Mouse (Mus musculus): ENCODE data around the gene Asphd2. TPM values are rescaled to one million over a fixed set of nuclear protein-coding genes. Genes with fewer than 3 reads are reported as not detected.

Asphd2 gene
- polyA plus RNA-seq, 1 experiment from 2014 or later = 10.1 TPM

DNA sequence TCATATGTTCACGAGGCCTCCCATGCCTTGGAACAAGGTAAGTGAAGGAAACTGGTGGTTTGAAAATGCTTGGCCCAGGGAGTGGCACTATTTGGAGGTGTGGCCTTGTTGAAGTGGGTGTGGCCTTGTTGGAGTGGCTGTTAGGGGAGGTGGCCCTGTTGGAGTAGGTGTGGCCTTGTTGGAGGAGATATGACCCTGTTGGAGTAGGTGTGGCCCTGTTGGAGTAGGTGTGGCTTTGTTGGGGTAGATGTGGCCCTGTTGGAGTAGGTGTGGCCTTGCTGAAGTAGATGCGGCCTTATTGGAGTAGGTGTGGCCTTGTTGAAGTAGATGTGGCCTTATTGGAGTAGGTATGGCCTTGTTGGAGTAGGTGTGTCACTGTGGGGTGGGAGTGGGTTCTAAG, 8.7 kb downstream of the Asphd2 start:
- Histone ChIP-seq H3K9me3 (no peaks in the 10 kb centered on the region), H3K4me1 (replicated peaks) (no peaks in the 10 kb centered on the region; the same call in 1 of the 2 replicates), H3K9ac (no peak overlapping the region), H3K27ac (no peak overlapping the region), H3K4me3 (replicated peaks) (no peak overlapping the region), H3K4me2 (replicated peaks) (no peak overlapping the region), H3K27me3 (replicated peaks) (0 out of 2 replicates have a peak, but pooled peaks cover under 1% of the 10 kb centered on the region), H3K36me3 (no peaks in the 10 kb centered on the region)
- 71% methylated on average over 2 of the region's 2 CpGs for WGBS
- peak; percentile 69 for ATAC-seq

DNA sequence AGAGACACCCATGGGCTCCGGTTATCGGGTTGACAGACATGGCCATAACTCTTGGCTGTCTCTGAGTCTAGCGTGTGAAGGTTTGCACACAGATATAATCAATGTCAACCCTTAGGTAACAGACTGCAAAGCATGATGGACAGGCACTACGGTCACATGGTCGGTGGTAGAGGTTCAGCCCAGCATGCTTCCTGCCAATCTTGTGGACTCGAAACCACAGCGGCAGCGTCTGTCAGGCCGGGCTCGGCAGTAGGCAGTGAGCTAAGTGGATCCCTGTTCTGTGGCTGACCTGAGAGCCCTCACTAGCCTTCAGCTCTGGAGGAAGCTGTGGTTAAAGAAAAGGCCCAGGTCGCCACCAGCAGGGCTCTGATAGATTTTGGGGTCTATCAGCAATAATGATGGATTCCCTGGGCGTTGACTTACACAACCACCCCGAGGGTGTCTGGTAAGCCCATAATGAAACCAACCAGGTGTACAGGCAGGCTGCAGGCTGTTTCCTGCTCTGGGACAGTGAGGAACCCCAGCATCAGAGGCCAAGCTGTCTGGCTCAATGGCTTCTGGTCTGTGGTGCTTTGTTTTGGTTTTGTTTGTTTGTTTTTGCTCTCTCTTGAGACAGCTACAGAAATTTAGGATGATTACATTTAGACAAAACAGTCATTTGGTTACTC, 9.7 kb downstream of the Asphd2 start:
- H3K4me3 ChIP-seq (replicated peaks) = no peak overlapping the region
- no peaks in the 10 kb centered on the region for H3K27me3 ChIP-seq (replicated peaks)
- no peaks in the 10 kb centered on the region for H3K36me3 ChIP-seq
- no peak overlapping the region for H3K27ac ChIP-seq
- 88% methylated on average over 13 of the region's 13 CpGs for WGBS
- H3K9me3 ChIP-seq = no peaks in the 10 kb centered on the region
- H3K4me1 ChIP-seq (replicated peaks) = no peaks in the 10 kb centered on the region; the same call in 1 of the 2 replicates
- ATAC-seq = no peak
- H3K4me2 ChIP-seq (replicated peaks) = no peak overlapping the region
- H3K9ac ChIP-seq = no peak overlapping the region

DNA sequence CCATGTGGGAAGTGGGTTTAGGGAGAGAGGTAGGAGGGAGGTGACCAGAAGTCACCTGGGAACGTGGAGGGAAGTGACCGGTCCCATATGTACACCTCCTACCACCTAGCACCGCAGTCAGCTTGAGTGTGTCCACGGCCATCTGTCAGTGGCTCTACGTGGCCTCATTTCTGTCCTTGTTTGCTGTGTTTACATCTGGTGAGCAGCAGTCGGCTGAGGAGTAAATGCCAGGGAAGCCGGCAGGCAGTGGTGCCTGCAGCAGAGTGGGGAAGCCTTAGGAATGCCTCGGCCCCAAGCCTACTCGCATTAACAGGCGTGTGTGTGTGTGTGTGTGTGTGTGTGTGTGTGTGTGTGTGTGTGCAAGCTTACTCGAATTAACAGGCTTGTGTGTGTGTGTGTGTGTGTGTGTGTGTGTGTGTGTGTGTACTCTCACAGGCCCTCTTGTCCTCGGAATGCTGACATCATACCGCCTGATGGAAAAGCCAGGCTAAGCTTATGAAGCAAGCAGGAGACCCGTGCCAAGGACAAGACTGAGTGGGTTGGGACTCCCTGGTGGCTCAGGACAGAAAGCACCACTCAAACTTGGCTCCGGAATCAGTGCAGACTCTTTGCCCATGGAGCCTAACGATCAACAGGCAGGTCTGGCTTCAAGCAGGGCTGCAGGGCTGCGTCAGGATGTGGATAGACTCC, 11.9 kb downstream of the Asphd2 start:
- 38% methylated on average over 17 of the region's 17 CpGs for WGBS
- 0 out of 2 replicates have a peak, but pooled peaks cover 5% of the 10 kb centered on the region for H3K36me3 ChIP-seq
- H3K9ac ChIP-seq = no peak overlapping the region
- H3K27ac ChIP-seq = 0 out of 2 replicates have a peak overlapping the region, but pooled peaks have one; percentile 27
- no peaks in the 10 kb centered on the region for H3K27me3 ChIP-seq (replicated peaks)
- 0 out of 2 replicates have a peak, but pooled peaks have one; percentile 33 for ATAC-seq
- H3K4me2 ChIP-seq (replicated peaks) = no peak overlapping the region
- no peak overlapping the region for H3K4me3 ChIP-seq (replicated peaks)
- H3K4me1 ChIP-seq (replicated peaks) = no peaks in the 10 kb centered on the region; the same call in 1 of the 2 replicates
- no peaks in the 10 kb centered on the region for H3K9me3 ChIP-seq

DNA sequence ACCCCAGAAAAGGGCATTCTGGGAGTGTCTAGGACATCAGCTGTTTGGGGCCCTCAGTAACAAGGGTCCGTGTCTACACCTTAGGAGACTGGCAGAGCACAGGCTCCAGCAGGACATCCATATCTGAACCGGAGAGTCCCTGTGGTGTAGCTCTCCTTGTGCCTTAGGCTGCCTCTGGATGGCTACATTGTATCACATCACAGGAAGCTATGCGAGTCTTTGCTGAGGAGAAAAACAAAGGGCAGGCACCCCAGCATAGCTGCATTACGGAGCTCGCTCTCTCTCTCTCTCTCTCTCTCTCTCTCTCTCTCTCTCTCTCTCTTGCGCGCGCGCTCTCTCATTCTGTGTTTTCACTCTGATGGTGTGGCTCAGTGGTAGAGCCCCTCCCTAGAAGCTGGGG, 12.6 kb downstream of the Asphd2 start:
- 56% methylated on average over 9 of the region's 9 CpGs for WGBS
- H3K4me1 ChIP-seq (replicated peaks) = no peaks in the 10 kb centered on the region; the same call in 1 of the 2 replicates
- no peaks in the 10 kb centered on the region for H3K27me3 ChIP-seq (replicated peaks)
- H3K27ac ChIP-seq = no peak overlapping the region
- H3K4me2 ChIP-seq (replicated peaks) = no peak overlapping the region
- H3K36me3 ChIP-seq = 0 out of 2 replicates have a peak, but pooled peaks cover 5% of the 10 kb centered on the region
- no peaks in the 10 kb centered on the region for H3K9me3 ChIP-seq
- no peak for ATAC-seq
- no peak overlapping the region for H3K9ac ChIP-seq
- H3K4me3 ChIP-seq (replicated peaks) = no peak overlapping the region

DNA sequence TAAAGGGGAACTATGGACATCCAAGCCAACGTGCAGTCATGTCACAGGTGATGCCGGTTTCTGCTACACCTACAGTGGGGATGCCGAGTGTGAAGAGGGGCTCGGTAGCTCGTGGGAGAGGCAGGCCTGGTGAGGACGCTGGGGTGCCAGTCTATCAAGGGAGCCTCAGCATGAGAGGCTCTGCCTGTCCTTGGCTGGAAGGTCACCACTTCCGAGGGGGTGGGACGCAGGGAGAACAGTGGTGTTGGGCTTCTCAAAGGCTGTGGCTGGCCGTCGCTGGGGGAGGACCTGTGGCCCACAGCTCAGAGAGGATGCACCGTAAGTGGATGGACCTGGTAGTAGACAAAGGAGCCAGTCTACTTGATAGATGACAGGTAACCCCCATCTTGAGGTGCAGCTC, 13.5 kb downstream of the Asphd2 start:
- Histone ChIP-seq H3K9ac (no peak overlapping the region), H3K36me3 (0 out of 2 replicates have a peak, but pooled peaks cover 5% of the 10 kb centered on the region), H3K4me3 (replicated peaks) (no peak overlapping the region), H3K27me3 (replicated peaks) (no peaks in the 10 kb centered on the region), H3K27ac (no peak overlapping the region), H3K9me3 (no peaks in the 10 kb centered on the region), H3K4me2 (replicated peaks) (no peak overlapping the region), H3K4me1 (replicated peaks) (no peaks in the 10 kb centered on the region; the same call in 1 of the 2 replicates)
- ATAC-seq = no peak
- WGBS = 82% methylated on average over 11 of the region's 11 CpGs

DNA sequence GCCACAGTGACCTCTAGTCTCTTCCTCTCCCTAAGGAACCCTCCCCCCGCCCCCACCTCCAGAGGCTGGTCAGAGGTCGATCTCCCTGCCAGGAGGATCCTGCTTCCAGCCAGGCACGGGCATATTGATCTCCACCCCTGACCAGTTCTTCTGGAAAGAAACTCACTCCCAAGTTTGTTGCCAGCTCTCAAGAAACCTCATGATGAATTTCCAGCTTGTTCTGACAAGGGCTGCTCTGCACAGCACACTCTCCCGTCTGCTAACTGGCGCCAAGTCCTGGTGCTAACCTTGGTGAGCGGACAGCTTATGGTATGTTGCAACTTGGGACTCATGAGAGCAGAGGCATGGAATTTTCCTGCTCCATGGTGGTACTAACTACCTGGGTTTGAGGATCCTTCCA, 15.9 kb downstream of the Asphd2 start:
- Histone ChIP-seq H3K36me3 (peaks cover 15% of the 10 kb centered on the region; the same call in 1 of the 2 replicates), H3K4me2 (replicated peaks) (no peak overlapping the region), H3K4me3 (replicated peaks) (no peak overlapping the region), H3K9ac (no peak overlapping the region), H3K4me1 (replicated peaks) (no peaks in the 10 kb centered on the region; the same call in 1 of the 2 replicates), H3K27me3 (replicated peaks) (no peaks in the 10 kb centered on the region), H3K9me3 (no peaks in the 10 kb centered on the region), H3K27ac (no peak overlapping the region)
- no peak for ATAC-seq
- WGBS = 73% methylated on average over 6 of the region's 6 CpGs

DNA sequence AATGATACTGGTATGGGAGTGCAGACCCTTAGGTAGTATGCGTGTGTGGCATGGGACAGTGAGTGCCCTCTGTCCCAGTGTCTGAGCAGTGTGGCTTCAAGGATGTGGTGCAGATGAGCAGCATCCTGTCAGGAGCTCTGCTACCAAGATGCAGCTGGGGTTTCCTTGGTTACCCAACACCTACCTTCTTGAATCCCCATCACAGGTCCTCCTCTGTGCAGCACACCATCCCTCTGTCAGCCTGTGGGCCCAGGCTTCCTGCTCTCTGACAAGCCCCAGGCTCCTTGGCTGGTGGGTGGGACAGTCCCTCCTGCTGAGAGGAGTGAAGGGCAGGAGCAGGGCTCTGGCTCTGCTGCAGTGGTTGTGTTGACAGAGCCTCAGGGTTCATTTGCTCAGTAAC, 17.3 kb downstream of the Asphd2 start:
- Histone ChIP-seq H3K9me3 (no peaks in the 10 kb centered on the region), H3K27ac (no peak overlapping the region), H3K27me3 (replicated peaks) (no peaks in the 10 kb centered on the region), H3K36me3 (peaks cover 15% of the 10 kb centered on the region; the same call in 1 of the 2 replicates), H3K9ac (no peak overlapping the region), H3K4me2 (replicated peaks) (no peak overlapping the region), H3K4me3 (replicated peaks) (no peak overlapping the region), H3K4me1 (replicated peaks) (no peaks in the 10 kb centered on the region)
- ATAC-seq = no peak
- 96% methylated on average over 1 of the region's 1 CpGs for WGBS

DNA sequence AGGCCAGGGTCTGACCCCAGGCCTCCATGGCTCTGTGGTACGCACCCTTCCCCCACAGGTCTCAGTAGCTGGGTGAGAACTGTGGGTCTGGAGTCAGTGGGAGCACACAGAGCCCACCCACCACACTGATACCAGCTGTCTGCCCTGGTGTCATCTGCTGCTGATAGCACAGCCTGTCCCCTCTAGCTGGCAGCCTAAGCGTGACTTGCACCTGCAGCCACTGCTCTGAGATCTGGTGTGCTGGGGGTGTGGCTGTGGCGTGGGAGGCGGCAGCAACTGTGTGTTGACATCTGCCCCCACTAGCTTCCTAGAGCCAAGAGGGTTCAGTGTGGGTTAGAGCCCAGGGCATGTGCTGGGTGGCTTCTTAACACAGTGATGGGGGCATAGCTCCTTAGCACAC, 18.6 kb downstream of the Asphd2 start:
- H3K9ac ChIP-seq = no peak overlapping the region
- H3K27ac ChIP-seq = no peak overlapping the region
- H3K4me3 ChIP-seq (replicated peaks) = no peak overlapping the region
- 94% methylated on average over 4 of the region's 4 CpGs for WGBS
- ATAC-seq = no peak
- no peaks in the 10 kb centered on the region for H3K4me1 ChIP-seq (replicated peaks)
- H3K4me2 ChIP-seq (replicated peaks) = no peak overlapping the region
- H3K27me3 ChIP-seq (replicated peaks) = no peaks in the 10 kb centered on the region
- peaks cover 22% of the 10 kb centered on the region; the same call in 1 of the 2 replicates for H3K36me3 ChIP-seq
- no peaks in the 10 kb centered on the region for H3K9me3 ChIP-seq

DNA sequence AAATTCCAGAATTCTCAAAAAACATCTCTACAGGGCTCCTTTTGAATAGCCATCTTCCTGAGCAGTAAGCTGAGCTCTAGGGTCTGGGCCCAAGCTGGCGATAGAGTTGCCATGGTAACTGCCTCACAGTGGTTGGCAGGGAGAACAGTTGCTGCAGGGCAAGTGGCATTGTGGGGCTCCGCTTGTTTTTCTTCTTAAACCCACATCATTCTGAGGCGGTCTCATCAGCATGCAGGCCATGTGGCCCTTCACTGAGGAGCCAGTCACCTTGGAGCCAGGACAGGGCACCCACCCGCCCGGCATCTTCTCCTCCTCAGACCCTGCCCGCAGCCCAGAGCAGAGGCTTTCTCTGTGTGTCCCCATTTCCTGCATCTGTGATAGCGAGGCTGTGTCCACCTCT, 22.7 kb downstream of the Asphd2 start:
- Histone ChIP-seq H3K4me1 (replicated peaks) (no peaks in the 10 kb centered on the region), H3K36me3 (peaks cover 35% of the 10 kb centered on the region), H3K4me3 (replicated peaks) (no peak overlapping the region), H3K4me2 (replicated peaks) (no peak overlapping the region), H3K27me3 (replicated peaks) (no peaks in the 10 kb centered on the region), H3K9ac (no peak overlapping the region), H3K27ac (no peak overlapping the region), H3K9me3 (no peaks in the 10 kb centered on the region)
- ATAC-seq = no peak
- WGBS = 76% methylated on average over 7 of the region's 7 CpGs

DNA sequence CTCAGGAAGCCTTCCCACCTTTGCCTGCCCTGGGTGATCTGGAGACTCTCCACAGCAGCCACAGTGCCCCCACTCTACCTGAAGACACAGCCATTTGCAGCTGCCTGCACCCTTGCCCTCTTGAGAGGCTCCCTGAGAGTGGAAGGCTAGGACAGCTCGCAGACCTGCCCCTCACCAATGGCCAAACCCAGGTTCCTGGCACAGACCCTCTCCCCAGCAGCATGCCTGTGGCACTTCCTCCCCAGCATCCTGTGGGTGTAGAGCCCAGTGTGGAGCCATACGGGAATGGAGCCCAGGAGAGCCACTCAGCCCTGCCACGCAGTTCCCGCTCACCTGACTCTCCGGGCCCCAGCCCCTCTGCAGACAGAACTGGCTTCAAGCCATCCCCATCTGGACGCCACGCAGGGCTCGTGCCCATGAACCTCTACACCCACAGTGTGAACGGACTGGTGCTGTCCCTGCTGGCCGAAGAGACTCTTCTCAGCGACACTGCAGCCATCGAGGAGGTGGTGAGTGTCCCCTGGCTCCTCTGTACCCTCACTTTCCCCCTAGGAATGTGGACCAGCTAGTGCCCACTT, 24.3 kb downstream of the Asphd2 start:
- Histone ChIP-seq H3K36me3 (peaks cover 33% of the 10 kb centered on the region), H3K27ac (no peak overlapping the region), H3K4me1 (replicated peaks) (no peaks in the 10 kb centered on the region), H3K27me3 (replicated peaks) (no peaks in the 10 kb centered on the region), H3K9ac (no peak overlapping the region), H3K9me3 (no peaks in the 10 kb centered on the region), H3K4me3 (replicated peaks) (no peak overlapping the region), H3K4me2 (replicated peaks) (no peak overlapping the region)
- WGBS = 91% methylated on average over 12 of the region's 12 CpGs
- ATAC-seq = no peak

DNA sequence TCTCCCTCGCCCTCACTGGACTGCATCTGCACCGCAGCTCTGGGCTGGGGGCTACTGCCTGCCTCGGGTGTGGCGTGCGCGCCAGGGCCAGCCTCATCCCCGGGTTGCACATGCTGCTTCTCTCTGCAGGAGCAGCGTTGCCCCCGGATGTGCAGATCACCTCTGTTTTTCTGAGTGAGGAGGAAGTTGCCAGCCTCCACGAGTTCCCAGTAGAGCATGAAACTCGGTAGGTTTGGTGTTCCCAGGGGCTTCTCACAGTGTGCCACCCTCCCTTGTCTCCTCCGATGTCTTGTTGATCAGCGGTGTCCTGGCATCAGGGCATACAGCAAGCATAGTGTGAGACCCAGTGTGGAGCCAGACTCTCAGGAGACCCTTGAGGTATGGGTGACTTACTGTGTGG, 25.3 kb downstream of the Asphd2 start:
- H3K36me3 ChIP-seq = peaks cover 27% of the 10 kb centered on the region
- no peak overlapping the region for H3K4me3 ChIP-seq (replicated peaks)
- no peak overlapping the region for H3K4me2 ChIP-seq (replicated peaks)
- H3K4me1 ChIP-seq (replicated peaks) = no peaks in the 10 kb centered on the region
- no peaks in the 10 kb centered on the region for H3K27me3 ChIP-seq (replicated peaks)
- H3K9ac ChIP-seq = no peak overlapping the region
- no peaks in the 10 kb centered on the region for H3K9me3 ChIP-seq
- ATAC-seq = no peak
- no peak overlapping the region for H3K27ac ChIP-seq
- WGBS = 93% methylated on average over 13 of the region's 13 CpGs

DNA sequence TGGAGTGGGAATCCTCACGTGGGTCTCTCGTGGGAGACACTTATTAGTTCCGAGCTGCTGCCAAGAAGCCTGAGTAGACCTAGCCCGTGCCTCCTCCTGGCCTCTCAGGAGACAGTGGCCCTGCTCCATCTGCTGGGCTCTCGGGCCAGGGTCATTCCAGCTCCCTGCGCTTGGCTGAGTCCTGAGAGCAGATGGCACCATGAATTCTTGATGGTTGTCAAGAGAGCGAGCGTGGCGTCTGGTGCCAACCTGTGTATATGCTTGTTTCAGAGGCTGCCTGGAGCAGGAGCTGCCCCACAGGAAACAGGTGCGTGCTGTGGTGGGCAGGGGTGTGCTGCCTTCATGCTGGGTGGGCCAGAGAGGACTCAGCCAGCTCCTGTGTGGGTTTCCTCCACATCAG, 26.0 kb downstream of the Asphd2 start:
- ATAC-seq = no peak
- H3K4me3 ChIP-seq (replicated peaks) = no peak overlapping the region
- no peak overlapping the region for H3K9ac ChIP-seq
- WGBS = 97% methylated on average over 10 of the region's 10 CpGs
- H3K27me3 ChIP-seq (replicated peaks) = no peaks in the 10 kb centered on the region
- H3K4me2 ChIP-seq (replicated peaks) = no peak overlapping the region
- no peak overlapping the region for H3K27ac ChIP-seq
- no peaks in the 10 kb centered on the region for H3K4me1 ChIP-seq (replicated peaks)
- peaks cover 27% of the 10 kb centered on the region for H3K36me3 ChIP-seq
- no peaks in the 10 kb centered on the region for H3K9me3 ChIP-seq

Data from intestine, embryonic 15.5 days (tissue).